Mouse (Mus musculus): ENCODE measurements around the gene Gm49333.

GRCm38 (mm10) chr16:20691617-20692016 is 80.2 kb downstream of the Gm49333 start:
- TF ChIP-seq CTCF (IDR thresholded peaks at IDR 0.05): no peak
- no peak for TF ChIP-seq POLR2A (IDR thresholded peaks at IDR 0.05; ENCODE audit: insufficient read depth, low read depth, low read length)

All from heart, adult 2 months (tissue).